18 mouse cellular contexts compared by ENCODE assay signal in genomic region chr9:119973281-119973680, GRCm38 (mm10). TPM values are rescaled to one million over a fixed set of nuclear protein-coding genes. Genes with fewer than 3 reads are reported as not detected.
DNase-seq lines count a peak whose midpoint lies in the region; ATAC-seq and TF ChIP-seq lines count a peak whose summit lies in the region.
"Had no signal": no experiment of that assay in that cellular context is flagged by ENCODE, and none has a peak within 500 bp of the region (broad histone marks: within the 10 kb centered on the region; RNA-seq: fewer than 3 reads in every experiment).

No protein-coding gene starts in this region.

- H3K4me3 ChIP-seq in hindbrain, postnatal 0 days (ENCODE audit: low read length): no peak overlapping the region
- H3K4me3 ChIP-seq in hindbrain, embryonic 11.5 days (ENCODE audit: low read depth, low read length): no peak overlapping the region
- H3K4me3 ChIP-seq in E14TG2a.4 (replicated peaks; ENCODE audit: low read length): peak overlapping the region; percentile 77
- H3K4me3 ChIP-seq: embryonic facial prominence, embryonic 10.5 days; heart, embryonic 12.5 days; hindbrain, embryonic 12.5 days; intestine, embryonic 15.5 days had no signal

- peak; percentile 41 for DNase-seq in cerebellum, adult 11-12 months
- DNase-seq in cerebellum, adult 11 months: no peak
- peak; percentile 60 to 74 for DNase-seq in cerebellum, postnatal 14 days
- DNase-seq in cerebellum, postnatal 4 days (ENCODE audit: low spot score in 2 of 2): no peak
- DNase-seq in hindbrain, postnatal 0 days (ENCODE audit: low spot score): peak; percentile 37
- DNase-seq in hindbrain, embryonic 11.5 days (ENCODE audit: low spot score): no peak
- DNase-seq in layer of hippocampus, adult 9-10 months (ENCODE audit: low spot score): no peak

- H3K27ac ChIP-seq in hindbrain, postnatal 0 days: peak overlapping the region; percentile 45; the same call in 1 of the 2 replicates
- no peak overlapping the region for H3K27ac ChIP-seq in hindbrain, embryonic 11.5 days (ENCODE audit: low read depth, low read length)
- H3K27ac ChIP-seq: embryonic facial prominence, embryonic 10.5 days; hindbrain, embryonic 12.5 days; intestine, embryonic 15.5 days had no signal

- ATAC-seq in hindbrain, postnatal 0 days: no peak
- no peak for ATAC-seq in hindbrain, embryonic 11.5 days (ENCODE audit: low FRiP score)
- ATAC-seq: activated CD4-positive, CD25-positive, alpha-beta regulatory T cell, adult 4 months; CD4-positive, CD25-positive, alpha-beta regulatory T cell, adult 4 months; forebrain, embryonic 14.5 days; intestine, embryonic 15.5 days; Patski had no signal

- no peak overlapping the region for H3K9ac ChIP-seq in hindbrain, postnatal 0 days (replicated peaks; ENCODE audit: low read length)
- no peak overlapping the region for H3K9ac ChIP-seq in hindbrain, embryonic 11.5 days (ENCODE audit: low read depth, low read length)
- H3K9ac ChIP-seq: heart, embryonic 12.5 days; hindbrain, embryonic 12.5 days; intestine, embryonic 15.5 days had no signal

- WGBS in hindbrain, postnatal 0 days: 74% methylated on average over 23 of the region's 23 CpGs
- 97% methylated on average over 23 of the region's 23 CpGs for WGBS in hindbrain, embryonic 11.5 days

- 0 out of 2 replicates have a peak, but pooled peaks cover 5% of the 10 kb centered on the region for H3K36me3 ChIP-seq in hindbrain, postnatal 0 days (ENCODE audit: insufficient read depth, low read length)
- no peaks in the 10 kb centered on the region for H3K36me3 ChIP-seq in hindbrain, embryonic 11.5 days (ENCODE audit: control insufficient read depth, insufficient read depth, low read length)
- H3K36me3 ChIP-seq in E14TG2a.4 (ENCODE audit: insufficient read depth, low read length): peaks cover 62% of the 10 kb centered on the region

- H3K9me3 ChIP-seq in hindbrain, postnatal 0 days (ENCODE audit: low read length): no peaks in the 10 kb centered on the region
- no peaks in the 10 kb centered on the region for H3K9me3 ChIP-seq in hindbrain, embryonic 11.5 days (ENCODE audit: control insufficient read depth, low read length)
- H3K9me3 ChIP-seq in E14TG2a.4 (ENCODE audit: low read length): no peaks in the 10 kb centered on the region
- H3K9me3 ChIP-seq: embryonic facial prominence, embryonic 10.5 days; heart, embryonic 12.5 days; hindbrain, embryonic 12.5 days; intestine, embryonic 15.5 days had no signal

- peak overlapping the region; percentile 7; the same call in 1 of the 2 replicates for H3K4me2 ChIP-seq in hindbrain, postnatal 0 days (ENCODE audit: low read depth, low read length)
- H3K4me2 ChIP-seq in hindbrain, embryonic 11.5 days (replicated peaks; ENCODE audit: low read depth, low read length): no peak overlapping the region
- H3K4me2 ChIP-seq: heart, embryonic 12.5 days; hindbrain, embryonic 12.5 days; intestine, embryonic 15.5 days had no signal

- peaks cover 23% of the 10 kb centered on the region; the same call in 1 of the 2 replicates for H3K4me1 ChIP-seq in hindbrain, postnatal 0 days (ENCODE audit: insufficient read depth, low read length)
- H3K4me1 ChIP-seq in hindbrain, embryonic 11.5 days (replicated peaks; ENCODE audit: control insufficient read depth, insufficient read depth, low read length): no peaks in the 10 kb centered on the region; the same call in 1 of the 2 replicates
- H3K4me1 ChIP-seq in E14TG2a.4 (replicated peaks; ENCODE audit: low read depth, low read length): peaks cover 88% of the 10 kb centered on the region

- no peaks in the 10 kb centered on the region for H3K27me3 ChIP-seq in hindbrain, postnatal 0 days (ENCODE audit: insufficient read depth, low read length)
- no peaks in the 10 kb centered on the region for H3K27me3 ChIP-seq in hindbrain, embryonic 11.5 days (ENCODE audit: control insufficient read depth, insufficient read depth, low read length)
- no peaks in the 10 kb centered on the region for H3K27me3 ChIP-seq in E14TG2a.4 (ENCODE audit: insufficient read depth, low read length)
- H3K27me3 ChIP-seq: heart, embryonic 12.5 days; hindbrain, embryonic 12.5 days; intestine, embryonic 15.5 days; Patski had no signal

- no peak for TF ChIP-seq CTCF in hindbrain, postnatal 0 days (IDR thresholded peaks at IDR 0.05; ENCODE audit: low read depth)
- no peak for TF ChIP-seq CTCF in E14TG2a.4 (conservative IDR thresholded peaks at IDR 0.05; ENCODE audit: low read length)

RNA-seq across cellular contexts. Expression of gene Csrnp1, which starts 11.2 kb away (rescaled TPM):
- 4.5 and 17.4 TPM in 2 replicates for total RNA-seq in hindbrain, postnatal 0 days (2014; rRNA removed)
- 2.7 and 3.1 TPM in 2 replicates for polyA plus RNA-seq in hindbrain, postnatal 0 days (2015; fragmentation: Nextera tagmentation; extraction: Ambion mirVana)
- polyA plus RNA-seq in hindbrain, embryonic 11.5 days (2014; fragmentation: Nextera tagmentation; extraction: Ambion mirVana): 0.62 and 1.3 TPM in 2 replicates

RNA-seq across cellular contexts. Expression of gene Ttc21a, which starts 35.9 kb away (rescaled TPM):
- 4.7 and 4.9 TPM in 2 replicates for total RNA-seq in hindbrain, postnatal 0 days (2014; rRNA removed)
- polyA plus RNA-seq in hindbrain, postnatal 0 days (2015; fragmentation: Nextera tagmentation; extraction: Ambion mirVana): 0.90 and 1.1 TPM in 2 replicates
- 0.23 and 0.60 TPM in 2 replicates for polyA plus RNA-seq in hindbrain, embryonic 11.5 days (2014; fragmentation: Nextera tagmentation; extraction: Ambion mirVana)
- total RNA-seq: gastrocnemius, adult 8-10 months; heart, postnatal 25 days had no signal
- polyA plus RNA-seq: activated CD4-positive, CD25-positive, alpha-beta regulatory T cell, adult 4 months had no signal

RNA-seq across cellular contexts. Expression of gene Gorasp1, which starts 35.9 kb away (rescaled TPM):
- 28.1 and 48.4 TPM in 2 replicates for total RNA-seq in hindbrain, postnatal 0 days (2014; rRNA removed)
- polyA plus RNA-seq in hindbrain, postnatal 0 days (2015; fragmentation: Nextera tagmentation; extraction: Ambion mirVana): 20.9 and 21.1 TPM in 2 replicates
- polyA plus RNA-seq in hindbrain, embryonic 11.5 days (2014; fragmentation: Nextera tagmentation; extraction: Ambion mirVana): 17.3 and 18.5 TPM in 2 replicates

RNA-seq across cellular contexts. Expression of gene Xirp1, which starts 50.1 kb away (rescaled TPM):
- total RNA-seq in hindbrain, postnatal 0 days (2014; rRNA removed): 0.05 and 0.29 TPM in 2 replicates
- 0.19 TPM in 1 of 2 replicates, not detected in the other for polyA plus RNA-seq in hindbrain, postnatal 0 days (2015; fragmentation: Nextera tagmentation; extraction: Ambion mirVana)
- polyA plus RNA-seq in hindbrain, embryonic 11.5 days (2014; fragmentation: Nextera tagmentation; extraction: Ambion mirVana): 0.04 TPM in 1 of 2 replicates, not detected in the other
- polyA plus RNA-seq: activated CD4-positive, CD25-positive, alpha-beta regulatory T cell, adult 4 months; CD4-positive, CD25-positive, alpha-beta regulatory T cell, adult 4 months; forebrain, embryonic 14.5 days had no signal

Comparison
In these comparisons a context has a peak if more than half of its experiments do, and no peak if none do; other contexts are left out.
1. DNase-seq: peak in cerebellum, adult 11-12 months (single experiment), cerebellum, postnatal 14 days (2 of 2) and hindbrain, postnatal 0 days (single experiment); none in cerebellum, adult 11 months (single experiment), cerebellum, postnatal 4 days (0 of 2), hindbrain, embryonic 11.5 days (single experiment) and layer of hippocampus, adult 9-10 months (single experiment).